Comparison of ENCODE assay signal across 9 mouse cellular contexts in the genomic region with DNA sequence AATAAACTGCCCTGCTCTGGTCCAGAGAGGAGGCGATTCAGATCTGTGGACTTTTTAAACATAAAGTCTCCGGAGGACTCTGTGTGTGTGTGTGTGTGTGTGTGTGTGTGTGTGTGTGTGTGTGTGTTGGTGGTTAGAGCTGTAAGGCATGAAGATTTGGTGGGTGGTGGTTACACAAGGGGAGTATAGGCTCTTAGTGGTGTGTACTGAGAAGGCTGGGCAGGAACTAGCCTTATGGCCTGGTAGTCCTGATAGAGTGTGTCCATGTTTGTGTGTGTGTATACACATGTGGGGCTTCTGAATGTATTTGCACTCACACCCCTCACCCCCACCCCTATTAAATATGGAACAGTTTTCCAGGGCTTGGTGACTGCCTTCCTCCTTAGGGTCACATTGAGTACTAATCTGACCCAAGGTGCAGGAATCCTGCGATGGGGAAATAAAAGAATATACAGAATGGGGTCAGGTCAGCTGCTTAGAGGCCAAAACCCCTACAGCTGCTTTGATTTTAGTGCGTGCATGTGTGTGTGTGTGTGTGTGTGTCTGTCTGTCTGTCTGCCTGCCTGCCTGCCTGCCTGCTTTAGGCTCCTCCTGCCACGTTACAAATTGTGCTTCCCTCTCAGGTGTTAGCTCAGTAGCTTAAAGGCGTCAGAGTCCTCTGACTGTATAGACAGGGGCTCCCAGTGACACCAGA.
DNase-seq lines count a peak whose midpoint lies in the region; ATAC-seq lines count a peak whose summit lies in the region.
"Had no signal": no experiment of that assay in that cellular context is flagged by ENCODE, and none has a peak within 500 bp of the region (broad histone marks: within the 10 kb centered on the region; RNA-seq: fewer than 3 reads in every experiment).

No protein-coding gene starts in this region.

- peak overlapping the region; percentile 42 for H3K27ac ChIP-seq in heart, embryonic 13.5 days (replicated peaks)
- peak overlapping the region; percentile 75 for H3K27ac ChIP-seq in forebrain, embryonic 12.5 days
- H3K27ac ChIP-seq in limb, embryonic 15.5 days: peak overlapping the region; percentile 35
- peak overlapping the region; percentile 100 for H3K27ac ChIP-seq in neural tube, embryonic 11.5 days (ENCODE audit: low read depth, low read length)

- H3K4me3 ChIP-seq in heart, embryonic 13.5 days: no peak overlapping the region
- peak overlapping the region; percentile 97 for H3K4me3 ChIP-seq in forebrain, embryonic 12.5 days (replicated peaks)
- peak overlapping the region; percentile 75; the same call in 1 of the 2 replicates for H3K4me3 ChIP-seq in limb, embryonic 15.5 days
- H3K4me3 ChIP-seq in neural tube, embryonic 11.5 days (ENCODE audit: low read depth, low read length): peak overlapping the region; percentile 98

- peaks cover 71% of the 10 kb centered on the region for H3K4me1 ChIP-seq in heart, embryonic 13.5 days
- H3K4me1 ChIP-seq in forebrain, embryonic 12.5 days: peaks cover 70% of the 10 kb centered on the region
- peaks cover 35% of the 10 kb centered on the region for H3K4me1 ChIP-seq in limb, embryonic 15.5 days
- H3K4me1 ChIP-seq in neural tube, embryonic 11.5 days (ENCODE audit: control insufficient read depth, insufficient read depth, low read length): peaks cover 54% of the 10 kb centered on the region

- peak overlapping the region; percentile 52 for H3K9ac ChIP-seq in heart, embryonic 13.5 days
- peak overlapping the region; percentile 99 for H3K9ac ChIP-seq in forebrain, embryonic 12.5 days
- no peak overlapping the region for H3K9ac ChIP-seq in limb, embryonic 15.5 days
- H3K9ac ChIP-seq in neural tube, embryonic 11.5 days (ENCODE audit: low read length): peak overlapping the region; percentile 100

- peak overlapping the region; percentile 69 for H3K4me2 ChIP-seq in heart, embryonic 13.5 days
- peak overlapping the region; percentile 75 for H3K4me2 ChIP-seq in forebrain, embryonic 12.5 days
- peak overlapping the region; percentile 60 for H3K4me2 ChIP-seq in limb, embryonic 15.5 days
- peak overlapping the region; percentile 55 for H3K4me2 ChIP-seq in neural tube, embryonic 11.5 days (ENCODE audit: low read depth)

- WGBS in heart, embryonic 13.5 days: 57% methylated on average over 6 of the region's 6 CpGs
- WGBS in forebrain, embryonic 12.5 days: 29% methylated on average over 6 of the region's 6 CpGs
- 41% methylated on average over 6 of the region's 6 CpGs for WGBS in limb, embryonic 15.5 days
- 25% methylated on average over 6 of the region's 6 CpGs for WGBS in neural tube, embryonic 11.5 days

- no peak for ATAC-seq in heart, embryonic 13.5 days (ENCODE audit: extremely low read depth, insufficient number of reproducible peaks, low FRiP score, low TSS enrichment)
- no peak for ATAC-seq in forebrain, embryonic 12.5 days (ENCODE audit: low FRiP score)
- ATAC-seq in limb, embryonic 15.5 days (ENCODE audit: insufficient number of reproducible peaks, low FRiP score, low TSS enrichment, low read depth): no peak
- ATAC-seq in neural tube, embryonic 11.5 days (ENCODE audit: insufficient read depth, low FRiP score, low TSS enrichment): no peak

- H3K36me3 ChIP-seq in heart, embryonic 13.5 days: no peaks in the 10 kb centered on the region
- no peaks in the 10 kb centered on the region for H3K36me3 ChIP-seq in forebrain, embryonic 12.5 days (replicated peaks)
- H3K36me3 ChIP-seq in limb, embryonic 15.5 days: no peaks in the 10 kb centered on the region
- H3K36me3 ChIP-seq in neural tube, embryonic 11.5 days (ENCODE audit: control insufficient read depth, insufficient read depth, low read length): no peaks in the 10 kb centered on the region

- no peak for DNase-seq in heart, postnatal 10 days
- DNase-seq in neural tube, embryonic 11.5 days (ENCODE audit: low spot score): no peak
- DNase-seq in left cerebral cortex, postnatal 4 days: no peak
- no peak for DNase-seq in left cerebral cortex, adult 11 months (ENCODE audit: low spot score)
- no peak for DNase-seq in frontal cortex, postnatal 36 days (ENCODE audit: low spot score in 2 of 2)
- DNase-seq: cerebellum, adult 9-10 months had no signal

- H3K9me3 ChIP-seq in heart, embryonic 13.5 days: no peaks in the 10 kb centered on the region
- no peaks in the 10 kb centered on the region for H3K9me3 ChIP-seq in forebrain, embryonic 12.5 days
- no peaks in the 10 kb centered on the region for H3K9me3 ChIP-seq in limb, embryonic 15.5 days
- H3K9me3 ChIP-seq in neural tube, embryonic 11.5 days (ENCODE audit: control insufficient read depth, low read length): no peaks in the 10 kb centered on the region

- peaks cover 3% of the 10 kb centered on the region; the same call in 1 of the 2 replicates for H3K27me3 ChIP-seq in heart, embryonic 13.5 days (replicated peaks)
- H3K27me3 ChIP-seq in forebrain, embryonic 12.5 days: peaks cover 12% of the 10 kb centered on the region; the same call in 1 of the 2 replicates
- H3K27me3 ChIP-seq in limb, embryonic 15.5 days: no peaks in the 10 kb centered on the region
- no peaks in the 10 kb centered on the region for H3K27me3 ChIP-seq in neural tube, embryonic 11.5 days (ENCODE audit: control insufficient read depth, insufficient read depth, low read length)

- intact Hi-C loops in heart, postnatal 10 days (cut with DNase I): no loop called here
- intact Hi-C loops in left cerebral cortex, postnatal 4 days (cut with DNase I): loop anchor here (10.0 kb wide), 2 partner anchors 538 to 762 kb away; a partner anchor contains a TSS

Comparison
In these comparisons a context has a peak if more than half of its experiments do, and no peak if none do; other contexts are left out.
1. H3K27ac ChIP-seq: peak in every context shown above with its lines; median percentile 100 in neural tube, embryonic 11.5 days; 75 in forebrain, embryonic 12.5 days; 42 in heart, embryonic 13.5 days; 35 in limb, embryonic 15.5 days.